Mouse (Mus musculus): Measurements from ENCODE around the gene Ccdc36. TPM values are rescaled to one million over a fixed set of nuclear protein-coding genes. Genes with fewer than 3 reads are reported as not detected.
A peak's percentile ranks its signal among the peaks of the same experiment; 100 is the strongest.

The Ccdc36 gene
- total RNA-seq (2014; rRNA removed), result 0.97 and 1.2 TPM in 2 replicates
- polyA plus RNA-seq (2015; fragmentation: Nextera tagmentation; extraction: Ambion mirVana), result 1.7 TPM in 2 replicates

GRCm38 (mm10) chr9:108428384-108428783 lies at the start of gene Ccdc36:
Gene Ccdc36 (minus strand): TSS chr9:108428484.
- H3K9me3 ChIP-seq (ENCODE audit: low read length), result no peaks in the 10 kb centered on the region
- H3K27me3 ChIP-seq (ENCODE audit: insufficient read depth, low read length), result no peaks in the 10 kb centered on the region
- H3K27ac ChIP-seq, result no peak within 1 kb of the TSS
- no peak within 1 kb of the TSS for H3K4me3 ChIP-seq (ENCODE audit: low read length)
- DNase-seq (ENCODE audit: low spot score) (no peak), ATAC-seq (no peak)
- H3K4me2 ChIP-seq (ENCODE audit: low read depth, low read length), result no peak within 1 kb of the TSS
- H3K9ac ChIP-seq (replicated peaks; ENCODE audit: low read length), result no peak within 1 kb of the TSS
- no peaks in the 10 kb centered on the region for H3K36me3 ChIP-seq (ENCODE audit: insufficient read depth, low read length)
- TF ChIP-seq CTCF (IDR thresholded peaks at IDR 0.05; ENCODE audit: low read depth), result no peak
- no peaks in the 10 kb centered on the region for H3K4me1 ChIP-seq (ENCODE audit: insufficient read depth, low read length)

- Histone ChIP-seq H3K9ac (replicated peaks; ENCODE audit: low read length) (no peak overlapping the region), H3K4me3 (ENCODE audit: low read length) (no peak overlapping the region), H3K4me2 (ENCODE audit: low read depth, low read length) (no peak overlapping the region), H3K4me1 (ENCODE audit: insufficient read depth, low read length) (peaks cover 8% of the 10 kb centered on the region), H3K36me3 (ENCODE audit: insufficient read depth, low read length) (no peaks in the 10 kb centered on the region), H3K27me3 (ENCODE audit: insufficient read depth, low read length) (no peaks in the 10 kb centered on the region), H3K9me3 (ENCODE audit: low read length) (no peaks in the 10 kb centered on the region), H3K27ac (no peak overlapping the region)
- TF ChIP-seq CTCF (IDR thresholded peaks at IDR 0.05; ENCODE audit: low read depth), result no peak
- no peak for DNase-seq (ENCODE audit: low spot score)
- WGBS, result 25% methylated on average over 1 of the region's 1 CpGs
- ATAC-seq, result no peak
These were observed 46.2 kb upstream of the Ccdc36 start for GRCm38 (mm10) chr9:108474528-108474927.

GRCm38 (mm10) chr9:108469845-108470244 lies 41.6 kb upstream of the Ccdc36 start:
- Histone ChIP-seq H3K9ac (replicated peaks; ENCODE audit: low read length) (no peak overlapping the region), H3K36me3 (ENCODE audit: insufficient read depth, low read length) (peaks cover 4% of the 10 kb centered on the region; the same call in 1 of the 2 replicates), H3K4me2 (ENCODE audit: low read depth, low read length) (no peak overlapping the region), H3K9me3 (ENCODE audit: low read length) (no peaks in the 10 kb centered on the region), H3K4me3 (ENCODE audit: low read length) (no peak overlapping the region), H3K27ac (no peak overlapping the region), H3K4me1 (ENCODE audit: insufficient read depth, low read length) (no peaks in the 10 kb centered on the region), H3K27me3 (ENCODE audit: insufficient read depth, low read length) (no peaks in the 10 kb centered on the region)
- DNase-seq (ENCODE audit: low spot score) (no peak), ATAC-seq (no peak)
- TF ChIP-seq CTCF (IDR thresholded peaks at IDR 0.05; ENCODE audit: low read depth), result no peak
- WGBS, result 76% methylated on average over 4 of the region's 4 CpGs

- Histone ChIP-seq H3K4me1 (ENCODE audit: insufficient read depth, low read length) (no peaks in the 10 kb centered on the region), H3K27me3 (ENCODE audit: insufficient read depth, low read length) (no peaks in the 10 kb centered on the region), H3K27ac (no peak overlapping the region), H3K9ac (replicated peaks; ENCODE audit: low read length) (no peak overlapping the region), H3K4me3 (ENCODE audit: low read length) (no peak overlapping the region), H3K36me3 (ENCODE audit: insufficient read depth, low read length) (peaks cover 4% of the 10 kb centered on the region; the same call in 1 of the 2 replicates), H3K9me3 (ENCODE audit: low read length) (no peaks in the 10 kb centered on the region), H3K4me2 (ENCODE audit: low read depth, low read length) (no peak overlapping the region)
- DNase-seq (ENCODE audit: low spot score) (no peak), ATAC-seq (no peak)
- TF ChIP-seq CTCF (IDR thresholded peaks at IDR 0.05; ENCODE audit: low read depth), result no peak
- 84% methylated on average over 5 of the region's 5 CpGs for WGBS
These were observed 41.1 kb upstream of the Ccdc36 start for GRCm38 (mm10) chr9:108469430-108469829.

GRCm38 (mm10) chr9:108466219-108466618 lies 37.9 kb upstream of the Ccdc36 start:
- no peak overlapping the region for H3K27ac ChIP-seq
- peaks cover 19% of the 10 kb centered on the region; the same call in 1 of the 2 replicates for H3K36me3 ChIP-seq (ENCODE audit: insufficient read depth, low read length)
- H3K4me1 ChIP-seq (ENCODE audit: insufficient read depth, low read length), result peaks cover 2% of the 10 kb centered on the region
- DNase-seq (ENCODE audit: low spot score) (no peak), ATAC-seq (no peak)
- no peaks in the 10 kb centered on the region for H3K9me3 ChIP-seq (ENCODE audit: low read length)
- no peak overlapping the region for H3K4me2 ChIP-seq (ENCODE audit: low read depth, low read length)
- H3K27me3 ChIP-seq (ENCODE audit: insufficient read depth, low read length), result no peaks in the 10 kb centered on the region
- WGBS, result 90% methylated on average over 2 of the region's 2 CpGs
- no peak for TF ChIP-seq CTCF (IDR thresholded peaks at IDR 0.05; ENCODE audit: low read depth)
- H3K9ac ChIP-seq (replicated peaks; ENCODE audit: low read length), result no peak overlapping the region
- H3K4me3 ChIP-seq (ENCODE audit: low read length), result no peak overlapping the region

- no peak for DNase-seq (ENCODE audit: low spot score)
- Histone ChIP-seq H3K4me2 (ENCODE audit: low read depth, low read length) (no peak overlapping the region), H3K4me3 (ENCODE audit: low read length) (no peak overlapping the region), H3K27me3 (ENCODE audit: insufficient read depth, low read length) (no peaks in the 10 kb centered on the region), H3K9ac (replicated peaks; ENCODE audit: low read length) (no peak overlapping the region), H3K36me3 (ENCODE audit: insufficient read depth, low read length) (peaks cover 19% of the 10 kb centered on the region; the same call in 1 of the 2 replicates), H3K4me1 (ENCODE audit: insufficient read depth, low read length) (peaks cover 3% of the 10 kb centered on the region), H3K27ac (no peak overlapping the region), H3K9me3 (ENCODE audit: low read length) (no peaks in the 10 kb centered on the region)
- ATAC-seq, result no peak
- whole genome bisulfite sequencing, result 97% methylated on average over 9 of the region's 9 CpGs
- TF ChIP-seq CTCF (IDR thresholded peaks at IDR 0.05; ENCODE audit: low read depth), result no peak
These were observed 35.4 kb upstream of the Ccdc36 start for GRCm38 (mm10) chr9:108463713-108464112.

GRCm38 (mm10) chr9:108462192-108462591 lies 33.9 kb upstream of the Ccdc36 start:
- H3K27ac ChIP-seq, result no peak overlapping the region
- TF ChIP-seq CTCF (IDR thresholded peaks at IDR 0.05; ENCODE audit: low read depth), result no peak
- H3K4me3 ChIP-seq (ENCODE audit: low read length), result no peak overlapping the region
- 86% methylated on average over 10 of the region's 10 CpGs for WGBS
- peaks cover 3% of the 10 kb centered on the region for H3K4me1 ChIP-seq (ENCODE audit: insufficient read depth, low read length)
- peaks cover 19% of the 10 kb centered on the region; the same call in 1 of the 2 replicates for H3K36me3 ChIP-seq (ENCODE audit: insufficient read depth, low read length)
- no peak overlapping the region for H3K9ac ChIP-seq (replicated peaks; ENCODE audit: low read length)
- H3K9me3 ChIP-seq (ENCODE audit: low read length), result no peaks in the 10 kb centered on the region
- H3K4me2 ChIP-seq (ENCODE audit: low read depth, low read length), result peak overlapping the region; percentile 95; the same call in 1 of the 2 replicates
- ATAC-seq (no peak), DNase-seq (ENCODE audit: low spot score) (no peak)
- H3K27me3 ChIP-seq (ENCODE audit: insufficient read depth, low read length), result no peaks in the 10 kb centered on the region
